Comparison of ENCODE assay signal across 8 mouse cellular contexts in the genomic region with DNA sequence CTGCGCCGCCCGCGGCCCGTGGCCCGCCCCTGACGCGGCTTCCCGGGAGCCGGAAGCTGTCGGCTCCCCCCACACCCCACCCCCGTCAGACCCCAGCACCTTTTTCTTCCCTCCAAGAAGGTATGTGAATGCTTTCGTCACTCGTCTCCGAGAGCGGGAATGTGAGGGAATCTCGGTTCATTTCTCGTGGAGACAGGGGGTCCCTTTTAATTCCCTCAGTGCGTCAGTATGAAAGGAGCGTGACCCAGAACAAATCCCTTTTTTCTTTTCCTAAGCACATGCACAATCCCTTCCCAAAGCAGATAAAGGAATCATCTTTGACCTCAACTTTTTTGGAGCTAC. TPM values are rescaled to one million over a fixed set of nuclear protein-coding genes. Genes with fewer than 3 reads are reported as not detected.
DNase-seq lines count a peak whose midpoint lies in the region; ATAC-seq and TF ChIP-seq lines count a peak whose summit lies in the region.

No protein-coding gene starts in this region.

- H3K27ac ChIP-seq in liver, adult 2 months (replicated peaks; ENCODE audit: insufficient read depth, low read depth, low read length), result peak overlapping the region; percentile 46; the same call in 1 of the 2 replicates
- peak overlapping the region; percentile 98 for H3K27ac ChIP-seq in embryonic facial prominence, embryonic 12.5 days
- peak overlapping the region; percentile 97 for H3K27ac ChIP-seq in intestine, embryonic 15.5 days
- H3K27ac ChIP-seq in neural tube, embryonic 13.5 days (replicated peaks), result peak overlapping the region; percentile 98

- peak overlapping the region; percentile 96 for H3K4me3 ChIP-seq in liver, adult 2 months (ENCODE audit: insufficient read depth, low read depth, low read length)
- peak overlapping the region; percentile 86 for H3K4me3 ChIP-seq in embryonic facial prominence, embryonic 12.5 days
- H3K4me3 ChIP-seq in intestine, embryonic 15.5 days (replicated peaks), result peak overlapping the region; percentile 96
- H3K4me3 ChIP-seq in neural tube, embryonic 13.5 days, result peak overlapping the region; percentile 80

- peaks cover 2% of the 10 kb centered on the region; the same call in 1 of the 2 replicates for H3K4me1 ChIP-seq in liver, adult 2 months (ENCODE audit: control insufficient read depth, insufficient read depth, low read length)
- H3K4me1 ChIP-seq in embryonic facial prominence, embryonic 12.5 days, result peaks cover 2% of the 10 kb centered on the region; the same call in 1 of the 2 replicates
- H3K4me1 ChIP-seq in intestine, embryonic 15.5 days (replicated peaks), result no peaks in the 10 kb centered on the region
- H3K4me1 ChIP-seq in neural tube, embryonic 13.5 days (replicated peaks), result peaks cover 12% of the 10 kb centered on the region

- no peak for TF ChIP-seq POLR2A in liver, adult 2 months (IDR thresholded peaks at IDR 0.05; ENCODE audit: extremely low read depth, insufficient read depth, low read length)

- H3K9ac ChIP-seq in liver, adult 2 months (ENCODE audit: low read depth, low read length), result peak overlapping the region; percentile 99
- peak overlapping the region; percentile 98 for H3K9ac ChIP-seq in embryonic facial prominence, embryonic 12.5 days
- peak overlapping the region; percentile 94 for H3K9ac ChIP-seq in intestine, embryonic 15.5 days
- H3K9ac ChIP-seq in neural tube, embryonic 13.5 days, result peak overlapping the region; percentile 95

- no peak for TF ChIP-seq CTCF in liver, adult 2 months (IDR thresholded peaks at IDR 0.05; ENCODE audit: low read depth, low read length)

- H3K27me3 ChIP-seq in liver, adult 2 months (ENCODE audit: control insufficient read depth, insufficient read depth, low read length), result no peaks in the 10 kb centered on the region
- H3K27me3 ChIP-seq in embryonic facial prominence, embryonic 12.5 days, result no peaks in the 10 kb centered on the region
- H3K27me3 ChIP-seq in intestine, embryonic 15.5 days (replicated peaks), result no peaks in the 10 kb centered on the region
- no peaks in the 10 kb centered on the region for H3K27me3 ChIP-seq in neural tube, embryonic 13.5 days

- peak overlapping the region; percentile 61 for H3K4me2 ChIP-seq in embryonic facial prominence, embryonic 12.5 days (replicated peaks)
- H3K4me2 ChIP-seq in intestine, embryonic 15.5 days (replicated peaks), result peak overlapping the region; percentile 75
- H3K4me2 ChIP-seq in neural tube, embryonic 13.5 days, result peak overlapping the region; percentile 72

- intact Hi-C loops in left cerebral cortex, postnatal 4 days (cut with DNase I), result no loop called here

- H3K36me3 ChIP-seq in liver, adult 2 months (ENCODE audit: control insufficient read depth, insufficient read depth, low read length), result no peaks in the 10 kb centered on the region
- no peaks in the 10 kb centered on the region for H3K36me3 ChIP-seq in embryonic facial prominence, embryonic 12.5 days
- H3K36me3 ChIP-seq in intestine, embryonic 15.5 days, result no peaks in the 10 kb centered on the region
- H3K36me3 ChIP-seq in neural tube, embryonic 13.5 days, result no peaks in the 10 kb centered on the region

- H3K79me2 ChIP-seq in liver, adult 2 months (ENCODE audit: control insufficient read depth, insufficient read depth, low read length), result no peaks in the 10 kb centered on the region; the same call in 1 of the 2 replicates

- peak; percentile 43 for DNase-seq in liver, adult 2 months (ENCODE audit: extremely low read depth, low read depth, low spot score)
- no peak for DNase-seq in liver
- no peak for DNase-seq in kidney, adult 8-10 months
- no peak for DNase-seq in right cerebral cortex, postnatal 10 days (ENCODE audit: low spot score in 2 of 2)
- no peak for DNase-seq in left cerebral cortex, postnatal 4 days

- 3% methylated on average over 16 of the region's 20 CpGs for WGBS in liver, adult 2 months
- 0% methylated on average over 14 of the region's 20 CpGs for WGBS in embryonic facial prominence, embryonic 12.5 days
- 1% methylated on average over 11 of the region's 20 CpGs for WGBS in intestine, embryonic 15.5 days
- under 1% methylated on average over 20 of the region's 20 CpGs for WGBS in neural tube, embryonic 13.5 days

- H3K9me3 ChIP-seq in embryonic facial prominence, embryonic 12.5 days, result no peaks in the 10 kb centered on the region
- H3K9me3 ChIP-seq in intestine, embryonic 15.5 days, result no peaks in the 10 kb centered on the region
- no peaks in the 10 kb centered on the region for H3K9me3 ChIP-seq in neural tube, embryonic 13.5 days

- ATAC-seq in embryonic facial prominence, embryonic 12.5 days (ENCODE audit: insufficient number of reproducible peaks, insufficient read depth, low FRiP score, low TSS enrichment), result 0 out of 2 replicates have a peak, but pooled peaks have one; percentile 8
- no peak for ATAC-seq in intestine, embryonic 15.5 days
- no peak for ATAC-seq in neural tube, embryonic 13.5 days (ENCODE audit: low read depth)

RNA-seq across cellular contexts. Expression of a gene that starts 0.2 kb away (rescaled TPM):
- 15.0 and 15.4 TPM in 2 replicates for total RNA-seq in liver, adult 2 months (2014; rRNA removed)
- 2.1 and 2.2 TPM in 2 replicates for polyA plus RNA-seq in liver, adult 2 months (2012; rRNA removed)
- 6.3 and 6.6 TPM in 2 replicates for polyA plus RNA-seq in embryonic facial prominence, embryonic 12.5 days (2016; fragmentation: Nextera tagmentation; extraction: Ambion mirVana)
- polyA plus RNA-seq in intestine, embryonic 15.5 days (2015; fragmentation: Nextera tagmentation; extraction: Ambion mirVana), result 4.4 and 5.2 TPM in 2 replicates
- 5.1 and 6.3 TPM in 2 replicates for polyA plus RNA-seq in neural tube, embryonic 13.5 days (2015; fragmentation: Nextera tagmentation; extraction: Ambion mirVana)
- 10 to 100 TPM; 49.6 to 53.0 TPM for total RNA-seq in left cerebral cortex, postnatal 4 days (2021)

RNA-seq across cellular contexts. Expression of a gene that starts 52.6 kb away (rescaled TPM):
- 27.3 and 29.9 TPM in 2 replicates for total RNA-seq in liver, adult 2 months (2014; rRNA removed)
- polyA plus RNA-seq in liver, adult 2 months (2012; rRNA removed), result 7.0 and 8.1 TPM in 2 replicates
- polyA plus RNA-seq in embryonic facial prominence, embryonic 12.5 days (2016; fragmentation: Nextera tagmentation; extraction: Ambion mirVana), result 208 and 229 TPM in 2 replicates
- 136 TPM in 2 replicates for polyA plus RNA-seq in intestine, embryonic 15.5 days (2015; fragmentation: Nextera tagmentation; extraction: Ambion mirVana)
- 197 and 213 TPM in 2 replicates for polyA plus RNA-seq in neural tube, embryonic 13.5 days (2015; fragmentation: Nextera tagmentation; extraction: Ambion mirVana)
- total RNA-seq in left cerebral cortex, postnatal 4 days (2021), result 100 to 1,000 TPM in 1 of 2 experiments, 10 to 100 TPM in 1; 99.8 to 114 TPM

RNA-seq across cellular contexts. Expression of a gene that starts 53.6 kb away (rescaled TPM):
- total RNA-seq in liver, adult 2 months (2014; rRNA removed), result 38.1 and 41.4 TPM in 2 replicates
- polyA plus RNA-seq in liver, adult 2 months (2012; rRNA removed), result 15.3 and 19.4 TPM in 2 replicates
- polyA plus RNA-seq in embryonic facial prominence, embryonic 12.5 days (2016; fragmentation: Nextera tagmentation; extraction: Ambion mirVana), result 114 and 118 TPM in 2 replicates
- 88.7 and 102 TPM in 2 replicates for polyA plus RNA-seq in intestine, embryonic 15.5 days (2015; fragmentation: Nextera tagmentation; extraction: Ambion mirVana)
- polyA plus RNA-seq in neural tube, embryonic 13.5 days (2015; fragmentation: Nextera tagmentation; extraction: Ambion mirVana), result 78.3 and 79.2 TPM in 2 replicates
- 10 to 100 TPM; 52.4 to 55.6 TPM for total RNA-seq in left cerebral cortex, postnatal 4 days (2021)

Comparison
In these comparisons a context has a peak if more than half of its experiments do, and no peak if none do; other contexts are left out.
1. H3K27ac ChIP-seq: peak in every context shown above with its lines; median percentile 98 in embryonic facial prominence, embryonic 12.5 days; 98 in neural tube, embryonic 13.5 days; 97 in intestine, embryonic 15.5 days; 46 in liver, adult 2 months.
2. RNA of a gene that starts 52.6 kb away (polyA plus RNA-seq): 208 to 229 TPM in embryonic facial prominence, embryonic 12.5 days, 197 to 213 TPM in neural tube, embryonic 13.5 days and 136 TPM in intestine, embryonic 15.5 days; 7.0 to 8.1 TPM in liver, adult 2 months; every median in the first group is over 10 times any median in the second.
3. Peak in every context shown above with its lines, with median percentiles within 50 percentile points of each other: H3K4me3 ChIP-seq, H3K9ac ChIP-seq and H3K4me2 ChIP-seq.